Comparison of ENCODE assay signal across 19 mouse cellular contexts in genomic region chr4:47273795-47274194, GRCm38 (mm10).
A peak's percentile ranks its signal among the peaks of the same experiment; 100 is the strongest.
DNase-seq lines count a peak whose midpoint lies in the region; ATAC-seq lines count a peak whose summit lies in the region.
"Had no signal": no experiment of that assay in that cellular context is flagged by ENCODE, and none has a peak within 500 bp of the region (broad histone marks: within the 10 kb centered on the region; RNA-seq: fewer than 3 reads in every experiment).

No protein-coding gene starts in this region.

- peak; percentile 75 for ATAC-seq in frontal cortex, adult (ENCODE audit: low TSS enrichment)
- ATAC-seq in activated CD4-positive, CD25-positive, alpha-beta regulatory T cell, adult 4 months: peak; percentile 37
- peak; percentile 27 for ATAC-seq in inflammation-experienced regulatory T-cells, adult 6 months
- no peak for ATAC-seq in granulocyte monocyte progenitor cell, adult 5-6 weeks (replicated peaks; ENCODE audit: poor library complexity, severe bottlenecking)
- ATAC-seq: forebrain, embryonic 15.5 days; hindbrain, embryonic 16.5 days; intestine, postnatal 0 days had no signal

- no peak for DNase-seq in frontal cortex, postnatal 14 days (ENCODE audit: low spot score in 2 of 2)
- DNase-seq in cerebellum, adult 11 months: no peak
- DNase-seq in adrenal gland, adult 18-20 months (ENCODE audit: low spot score in 2 of 2): no peak
- DNase-seq: adrenal gland, adult 8-10 months; adrenal gland, postnatal 25 days; cerebellum, adult 2 months; cerebellum, adult 9-11 months; cerebellum, postnatal 25 days; gastrocnemius, postnatal 36 days; heart, adult 11 months; heart, postnatal 36 days; kidney, adult 2 months had no signal
